Mouse (Mus musculus): ENCODE data around the gene Ezh2.
A peak's percentile ranks its signal among the peaks of the same experiment; 100 is the strongest.

The Ezh2 gene

GRCm38 (mm10) chr6:47532547-47532946 lies 62.6 kb downstream of the Ezh2 start:
- no peak for DNase-seq

DNA sequence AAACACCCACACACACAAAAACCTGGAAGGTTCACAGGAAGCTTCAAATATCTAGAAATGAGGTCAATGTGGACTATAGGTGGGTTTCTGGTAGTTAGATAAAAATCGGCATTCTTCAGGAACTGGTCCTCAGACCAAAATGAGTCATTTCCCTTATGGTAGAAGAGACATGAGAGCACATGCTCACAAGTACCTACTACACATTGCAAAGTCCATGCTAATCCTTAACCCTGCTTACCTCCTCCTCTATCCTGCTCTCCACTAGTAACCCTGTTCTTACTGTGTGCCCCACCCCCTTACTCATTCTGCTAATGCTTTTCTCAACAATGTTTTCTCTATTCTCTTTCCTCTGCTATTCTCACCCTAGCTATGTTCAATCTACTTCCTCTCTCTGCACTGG lies 67.5 kb downstream of the Ezh2 start:
- DNase-seq: no peak

- no peak for DNase-seq
Measured at GRCm38 (mm10) chr6:47527129-47527528, 68.0 kb downstream of the Ezh2 start.

DNA sequence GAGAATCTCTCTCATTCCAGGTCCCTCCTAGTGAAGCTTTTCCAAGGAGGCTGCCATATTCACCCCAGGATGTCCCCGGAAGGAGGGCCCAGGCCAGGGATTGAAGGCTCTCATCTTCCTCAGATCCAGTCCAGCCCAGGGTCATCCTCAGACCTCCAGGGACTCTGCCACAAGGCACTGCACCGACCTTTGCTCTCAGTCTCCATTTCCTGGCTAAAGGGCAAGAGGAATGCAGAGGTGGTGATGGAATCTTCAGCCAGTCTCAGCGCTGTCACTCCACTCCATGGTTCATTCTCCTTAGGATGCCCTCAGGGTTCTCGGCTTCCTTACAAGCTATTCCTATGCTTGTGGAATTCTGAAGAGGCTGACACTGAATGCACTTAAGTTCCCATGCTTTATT lies 68.7 kb downstream of the Ezh2 start:
- no peak for DNase-seq

GRCm38 (mm10) chr6:47525041-47525440 lies 70.1 kb downstream of the Ezh2 start:
- DNase-seq: no peak

- DNase-seq: peak in 1 of 2 experiments; percentile 29
Measured at GRCm38 (mm10) chr6:47522431-47522830, 72.7 kb downstream of the Ezh2 start.

- no peak for DNase-seq
Measured at GRCm38 (mm10) chr6:47520030-47520429, 75.1 kb downstream of the Ezh2 start.

- DNase-seq: no peak
Measured at GRCm38 (mm10) chr6:47494562-47494961, 100.6 kb downstream of the Ezh2 start.

DNA sequence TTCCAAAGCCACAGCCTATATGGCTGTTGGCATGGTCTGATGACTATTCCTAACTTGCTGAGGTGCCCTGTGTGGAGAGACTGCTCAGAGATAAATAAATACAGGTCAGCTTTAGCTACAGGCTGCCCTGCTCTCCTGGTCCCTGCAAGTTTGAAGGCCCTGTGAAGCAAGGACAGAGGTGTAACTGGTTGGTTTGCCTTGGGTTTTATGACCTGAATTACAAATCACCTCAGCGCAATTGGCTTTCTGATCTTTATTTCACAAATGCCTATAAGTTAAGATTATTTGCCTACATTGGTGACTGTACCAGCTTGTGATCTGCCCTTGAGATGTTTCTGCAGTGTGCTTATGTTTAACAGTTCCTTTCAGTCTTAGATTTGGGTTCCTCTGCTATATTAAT lies 113.1 kb downstream of the Ezh2 start:
- DNase-seq: no peak

Measured in cerebellum, postnatal 25 days (tissue).